Mouse (Mus musculus): ENCODE results near the gene Ndufs7. TPM values are rescaled to one million over a fixed set of nuclear protein-coding genes. Genes with fewer than 3 reads are reported as not detected.
"Not testable (repeated sequence)": the region's sequence is repeated elsewhere in the genome, so short reads cannot be mapped to it uniquely, and the experiment has no call there.

The Ndufs7 gene
- total RNA-seq, 1 experiment: 205 TPM

- in situ Hi-C loops (cut with MboI; ENCODE audit: low sequenced_read_pairs in 2 of 2, unreplicated experiment in 2 of 2): loop anchor here in 1 of 2 experiments (10.0 kb wide), 1 partner anchor 68 kb away; the partner anchor contains the start of genes 1600002K03Rik and Efna2
- no peaks in the 10 kb centered on the region; a peak in 1 of 4 replicates for H3K4me1 ChIP-seq (ENCODE audit: control insufficient read depth in 2 of 2, insufficient read depth in 2 of 2, low read length in 2 of 2, poor library complexity in 1 of 2)
- H3K36me3 ChIP-seq (ENCODE audit: control insufficient read depth, insufficient read depth, low read length, poor library complexity, severe bottlenecking): peaks cover 68% of the 10 kb centered on the region
- TF ChIP-seq HCFC1 (IDR thresholded peaks at IDR 0.05; ENCODE audit: borderline replicate concordance, insufficient read depth, low read length): no peak
- no peak for TF ChIP-seq MAFK (IDR thresholded peaks at IDR 0.05; ENCODE audit: insufficient read depth, low read depth, low read length)
- TF ChIP-seq ZC3H11A (IDR thresholded peaks at IDR 0.05; ENCODE audit: borderline replicate concordance, low read depth, low read length): no peak
- no peak for TF ChIP-seq CHD2 (IDR thresholded peaks at IDR 0.05; ENCODE audit: low read depth, low read length)
- TF ChIP-seq ZNF384 (IDR thresholded peaks at IDR 0.05; ENCODE audit: low read depth, low read length): no peak
- DNase-seq (ENCODE audit: low read depth, low spot score): no peak
- no peak overlapping the region for H3K9ac ChIP-seq (ENCODE audit: insufficient read depth, low read depth, low read length, poor library complexity, severe bottlenecking)
- no peak overlapping the region for H3K4me3 ChIP-seq (ENCODE audit: insufficient read depth in 1 of 2, low read depth in 1 of 2, low read length in 2 of 2, poor library complexity in 1 of 2, severe bottlenecking in 1 of 2)
- no peak overlapping the region for H3K27ac ChIP-seq (ENCODE audit: insufficient read depth, low read depth, low read length, poor library complexity, severe bottlenecking)
- no peaks in the 10 kb centered on the region for H3K9me3 ChIP-seq (ENCODE audit: control insufficient read depth, insufficient read depth, low read depth, low read length)
Observed at GRCm38 (mm10) chr10:80242607-80243006, 6.3 kb upstream of the Ndufs7 start.

- H3K9ac ChIP-seq (ENCODE audit: insufficient read depth, low read depth, low read length, poor library complexity, severe bottlenecking): no peak overlapping the region
Observed at GRCm38 (mm10) chr10:80244791-80245399, 4.0 kb upstream of the Ndufs7 start.

GRCm38 (mm10) chr10:80245600-80245999 lies 3.3 kb upstream of the Ndufs7 start:
- no peak for TF ChIP-seq MAFK (IDR thresholded peaks at IDR 0.05; ENCODE audit: insufficient read depth, low read depth, low read length)
- TF ChIP-seq CHD2 (IDR thresholded peaks at IDR 0.05; ENCODE audit: low read depth, low read length): no peak
- peak; percentile 42; the same call in 1 of the 2 replicates for TF ChIP-seq ZC3H11A (IDR thresholded peaks at IDR 0.05; ENCODE audit: borderline replicate concordance, low read depth, low read length)
- TF ChIP-seq HCFC1 (IDR thresholded peaks at IDR 0.05; ENCODE audit: borderline replicate concordance, insufficient read depth, low read length): 0 out of 2 replicates have a peak, but pooled peaks have one; percentile 18
- TF ChIP-seq ZNF384 (IDR thresholded peaks at IDR 0.05; ENCODE audit: low read depth, low read length): 0 out of 2 replicates have a peak, but pooled peaks have one; percentile 14
- Histone ChIP-seq H3K36me3 (ENCODE audit: control insufficient read depth, insufficient read depth, low read length, poor library complexity, severe bottlenecking) (peaks cover 39% of the 10 kb centered on the region), H3K27ac (ENCODE audit: insufficient read depth, low read depth, low read length, poor library complexity, severe bottlenecking) (no peak overlapping the region), H3K9me3 (ENCODE audit: control insufficient read depth, insufficient read depth, low read depth, low read length) (no peaks in the 10 kb centered on the region), H3K4me3 (ENCODE audit: insufficient read depth in 1 of 2, low read depth in 1 of 2, low read length in 2 of 2, poor library complexity in 1 of 2, severe bottlenecking in 1 of 2) (no peak overlapping the region), H3K4me1 (ENCODE audit: control insufficient read depth in 2 of 2, insufficient read depth in 2 of 2, low read length in 2 of 2, poor library complexity in 1 of 2) (no peaks in the 10 kb centered on the region; a peak in 1 of 4 replicates), H3K9ac (ENCODE audit: insufficient read depth, low read depth, low read length, poor library complexity, severe bottlenecking) (no peak overlapping the region)
- DNase-seq (ENCODE audit: low read depth, low spot score): peak; percentile 88
- in situ Hi-C loops (cut with MboI; ENCODE audit: low sequenced_read_pairs in 2 of 2, unreplicated experiment in 2 of 2): loop anchor here (5.0 to 10.0 kb wide), 2 partner anchors 68 to 71 kb away; partner anchors contain the start of genes Efna2 (in 2 of the 2) and 1600002K03Rik (in 1 of the 2)

More at GRCm38 (mm10) chr10:80244791-80245399, 4.0 kb upstream of the Ndufs7 start:
- no peak overlapping the region for H3K27ac ChIP-seq (ENCODE audit: insufficient read depth, low read depth, low read length, poor library complexity, severe bottlenecking)
- H3K36me3 ChIP-seq (ENCODE audit: control insufficient read depth, insufficient read depth, low read length, poor library complexity, severe bottlenecking): peaks cover 46% of the 10 kb centered on the region
- H3K4me3 ChIP-seq (ENCODE audit: insufficient read depth in 1 of 2, low read depth in 1 of 2, low read length in 2 of 2, poor library complexity in 1 of 2, severe bottlenecking in 1 of 2): no peak overlapping the region
- in situ Hi-C loops (cut with MboI; ENCODE audit: low sequenced_read_pairs in 2 of 2, unreplicated experiment in 2 of 2): loop anchor here (5.0 to 10.0 kb wide), 2 partner anchors 68 to 70 kb away; partner anchors contain the start of genes Efna2 (in 2 of the 2) and 1600002K03Rik (in 1 of the 2)
- DNase-seq (ENCODE audit: low read depth, low spot score): peak; percentile 35
- H3K9me3 ChIP-seq (ENCODE audit: control insufficient read depth, insufficient read depth, low read depth, low read length): no peaks in the 10 kb centered on the region
- H3K4me1 ChIP-seq (ENCODE audit: control insufficient read depth in 2 of 2, insufficient read depth in 2 of 2, low read length in 2 of 2, poor library complexity in 1 of 2): no peaks in the 10 kb centered on the region; a peak in 1 of 4 replicates
- TF ChIP-seq ZNF384 (IDR thresholded peaks at IDR 0.05; ENCODE audit: low read depth, low read length): peak; percentile 92
- no peak for TF ChIP-seq CHD2 (IDR thresholded peaks at IDR 0.05; ENCODE audit: low read depth, low read length)

- no peak for TF ChIP-seq HCFC1 (IDR thresholded peaks at IDR 0.05; ENCODE audit: borderline replicate concordance, insufficient read depth, low read length)
- TF ChIP-seq MAFK (IDR thresholded peaks at IDR 0.05; ENCODE audit: insufficient read depth, low read depth, low read length): no peak
- no peak for TF ChIP-seq ZNF384 (IDR thresholded peaks at IDR 0.05; ENCODE audit: low read depth, low read length)
- TF ChIP-seq ZC3H11A (IDR thresholded peaks at IDR 0.05; ENCODE audit: borderline replicate concordance, low read depth, low read length): no peak
- Histone ChIP-seq H3K4me1 (ENCODE audit: control insufficient read depth in 2 of 2, insufficient read depth in 2 of 2, low read length in 2 of 2, poor library complexity in 1 of 2) (no peaks in the 10 kb centered on the region; a peak in 1 of 4 replicates), H3K36me3 (ENCODE audit: control insufficient read depth, insufficient read depth, low read length, poor library complexity, severe bottlenecking) (peaks cover 23% of the 10 kb centered on the region), H3K9ac (ENCODE audit: insufficient read depth, low read depth, low read length, poor library complexity, severe bottlenecking) (no peak overlapping the region), H3K9me3 (ENCODE audit: control insufficient read depth, insufficient read depth, low read depth, low read length) (no peaks in the 10 kb centered on the region), H3K27ac (ENCODE audit: insufficient read depth, low read depth, low read length, poor library complexity, severe bottlenecking) (no peak overlapping the region), H3K4me3 (ENCODE audit: insufficient read depth in 1 of 2, low read depth in 1 of 2, low read length in 2 of 2, poor library complexity in 1 of 2, severe bottlenecking in 1 of 2) (no peak overlapping the region)
- no peak for DNase-seq (ENCODE audit: low read depth, low spot score)
- in situ Hi-C loops (cut with MboI; ENCODE audit: low sequenced_read_pairs in 2 of 2, unreplicated experiment in 2 of 2): loop anchor here (5.0 to 10.0 kb wide), 2 partner anchors 71 to 73 kb away; partner anchors contain the start of genes Efna2 (in 2 of the 2) and 1600002K03Rik (in 1 of the 2)
Observed at GRCm38 (mm10) chr10:80247849-80248248, 1.1 kb upstream of the Ndufs7 start.

- DNase-seq (ENCODE audit: low read depth, low spot score); H3K9me3 ChIP-seq (ENCODE audit: control insufficient read depth, insufficient read depth, low read depth, low read length); H3K9ac ChIP-seq (ENCODE audit: insufficient read depth, low read depth, low read length, poor library complexity, severe bottlenecking); H3K4me1 ChIP-seq (ENCODE audit: control insufficient read depth in 2 of 2, insufficient read depth in 2 of 2, low read length in 2 of 2, poor library complexity in 1 of 2); H3K27ac ChIP-seq (ENCODE audit: insufficient read depth, low read depth, low read length, poor library complexity, severe bottlenecking): not testable (repeated sequence)
- peak overlapping the region in 1 of 2 experiments; percentile 67; a peak in 2 of 4 replicates for H3K4me3 ChIP-seq (ENCODE audit: insufficient read depth in 1 of 2, low read depth in 1 of 2, low read length in 2 of 2, poor library complexity in 1 of 2, severe bottlenecking in 1 of 2)
- in situ Hi-C loops (cut with MboI; ENCODE audit: low sequenced_read_pairs in 2 of 2, unreplicated experiment in 2 of 2): loop anchor here (5.0 to 10.0 kb wide), 2 partner anchors 71 to 74 kb away; partner anchors contain the start of genes Efna2 (in 2 of the 2) and 1600002K03Rik (in 1 of the 2)
- peaks cover 17% of the 10 kb centered on the region for H3K36me3 ChIP-seq (ENCODE audit: control insufficient read depth, insufficient read depth, low read length, poor library complexity, severe bottlenecking)
Observed at GRCm38 (mm10) chr10:80248437-80248836, 484 bp upstream of the Ndufs7 start.
